Mouse (Mus musculus) brain, embryonic 18.5 days (tissue): ENCODE measurements at regions not wholly inside any gene's neighbourhood (a gene's known extent, or its start where the extent isn't known, plus 50 kb on each side); places are given as distances from the start of the nearest gene placed in this dataset.

Source experiments
- DNase-seq: peaks from one replicate; pipeline ENCODE4 v3.0.0-alpha.2; 2012; ENCODE audit warnings: low read depth, low spot score

GRCm38 (mm10) chr16:86812692-86813091, 541.3 kb upstream of the N6amt1 start:
- DNase-seq: no peak

DNA sequence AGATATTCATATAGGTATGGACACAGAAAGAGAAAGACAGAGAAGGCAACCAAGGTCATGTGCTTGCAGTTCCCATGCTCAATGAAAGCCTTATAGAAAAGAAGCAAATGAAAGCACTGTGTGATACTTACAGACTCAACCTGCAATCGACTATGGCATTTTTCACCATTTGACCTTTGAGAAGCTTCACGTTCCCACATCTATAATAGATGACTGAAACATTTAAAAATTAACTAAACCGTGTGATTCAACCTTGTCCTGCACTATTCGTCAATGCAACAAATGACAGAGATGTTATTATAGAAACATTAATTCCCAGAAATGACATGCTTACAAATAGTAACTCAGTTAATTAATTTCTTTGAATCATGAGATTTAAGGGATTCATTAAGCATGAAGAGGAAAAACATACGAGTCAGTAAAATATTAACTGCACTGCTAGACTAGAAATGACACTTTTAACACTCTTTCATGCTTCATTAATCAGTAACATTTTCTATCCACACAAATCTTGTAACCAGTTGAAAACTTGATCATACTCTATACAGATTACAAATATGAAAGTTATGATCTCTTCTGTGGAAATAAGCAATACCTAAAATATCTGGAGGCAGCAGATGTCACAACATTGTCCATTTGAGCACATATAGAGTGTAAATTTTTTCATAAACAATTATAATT, 545.2 kb upstream of the N6amt1 start:
- no peak for DNase-seq

DNA sequence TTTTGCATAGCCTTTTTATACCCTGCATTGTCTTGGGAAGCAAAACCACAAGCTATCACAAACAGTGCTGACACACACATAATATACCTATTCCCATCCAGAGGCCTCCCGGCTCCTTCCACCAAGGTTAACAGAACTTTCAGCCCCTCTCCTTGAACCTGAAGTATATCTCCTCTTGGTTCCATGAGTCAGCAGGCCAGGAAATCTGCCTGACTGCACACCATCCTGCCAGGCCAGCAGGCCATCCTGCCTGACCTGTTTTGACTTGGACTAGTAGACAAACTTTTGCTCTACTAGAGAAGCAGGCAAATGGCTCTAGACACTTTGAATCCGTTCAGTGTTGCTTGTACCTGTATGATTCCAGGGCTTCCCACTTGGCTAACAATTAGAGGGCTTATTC, 547.6 kb upstream of the N6amt1 start:
- no peak for DNase-seq

DNA sequence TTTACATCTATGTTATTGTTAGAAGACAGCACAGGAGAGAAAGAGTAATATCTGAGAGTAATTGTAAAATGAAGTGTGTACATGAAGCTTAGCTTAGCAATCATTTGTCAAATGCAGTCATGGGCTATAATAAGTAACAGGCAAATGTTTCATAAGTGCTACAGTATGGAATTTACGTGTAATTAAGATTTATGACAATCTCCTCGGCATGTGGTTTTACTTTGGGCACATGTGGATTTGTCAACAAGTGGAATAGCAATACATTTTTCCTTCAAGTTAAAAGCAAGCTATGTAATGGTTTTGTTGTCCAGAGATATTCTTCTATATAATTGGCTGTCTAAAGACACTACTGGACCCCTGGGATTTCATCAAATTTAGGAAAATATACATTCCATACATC, 577.9 kb upstream of the N6amt1 start:
- DNase-seq: no peak

DNA sequence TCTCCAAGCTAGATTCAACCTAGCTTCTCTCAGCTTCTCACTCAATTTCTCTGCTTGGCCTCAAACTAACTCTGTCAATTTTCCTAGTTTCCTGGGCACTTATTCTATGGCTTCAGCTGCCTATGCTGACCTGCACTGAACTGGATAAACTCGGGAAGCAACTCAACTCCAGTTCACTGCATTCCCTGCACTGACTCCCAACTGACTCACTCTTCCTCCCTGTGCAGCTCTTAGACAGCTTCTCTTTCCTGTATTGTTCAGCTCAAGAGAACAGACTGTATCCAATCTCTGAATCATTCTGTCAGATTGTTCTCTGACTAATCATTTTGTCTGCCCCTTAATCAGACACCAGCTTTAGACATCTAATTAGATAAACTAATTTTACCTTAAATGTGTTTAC, 581.4 kb upstream of the N6amt1 start:
- no peak for DNase-seq

DNA sequence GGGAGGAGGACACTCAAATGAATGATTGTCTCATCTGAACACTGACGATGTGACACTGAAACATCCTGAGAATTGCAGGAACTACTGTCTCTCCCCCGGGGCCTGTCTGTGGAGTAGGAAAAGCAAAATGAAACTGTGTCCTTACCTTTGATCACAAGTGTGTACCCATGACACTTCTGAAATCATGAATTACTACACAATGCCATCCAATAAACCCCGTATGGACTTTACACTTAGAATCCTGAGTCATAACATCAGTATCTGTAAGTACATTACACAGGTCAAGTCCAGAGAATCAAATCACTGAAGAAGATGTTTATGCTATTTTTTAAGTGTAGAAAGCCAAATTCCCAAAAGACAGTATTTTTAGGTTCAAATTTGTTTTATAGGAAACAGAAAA, 585.1 kb upstream of the N6amt1 start:
- DNase-seq: no peak

DNA sequence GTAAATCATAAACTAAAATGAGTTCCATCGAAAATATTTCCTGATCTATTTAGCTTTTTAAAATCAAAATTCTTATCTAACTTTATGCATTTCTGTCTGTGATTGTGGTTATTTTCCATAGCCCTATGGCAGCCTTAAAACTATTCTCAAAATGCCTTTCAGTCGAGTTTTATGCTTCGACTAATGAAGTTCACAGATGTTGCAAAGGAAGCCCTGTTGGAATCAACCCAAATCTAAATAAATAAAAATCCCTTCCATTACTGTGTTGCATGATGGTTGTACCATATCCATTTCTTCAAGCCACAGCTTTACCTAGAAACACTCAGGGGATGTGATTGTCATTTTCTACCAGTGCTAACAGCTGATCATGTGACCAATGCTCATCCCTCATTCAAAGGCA, 585.6 kb upstream of the N6amt1 start:
- DNase-seq: no peak

DNA sequence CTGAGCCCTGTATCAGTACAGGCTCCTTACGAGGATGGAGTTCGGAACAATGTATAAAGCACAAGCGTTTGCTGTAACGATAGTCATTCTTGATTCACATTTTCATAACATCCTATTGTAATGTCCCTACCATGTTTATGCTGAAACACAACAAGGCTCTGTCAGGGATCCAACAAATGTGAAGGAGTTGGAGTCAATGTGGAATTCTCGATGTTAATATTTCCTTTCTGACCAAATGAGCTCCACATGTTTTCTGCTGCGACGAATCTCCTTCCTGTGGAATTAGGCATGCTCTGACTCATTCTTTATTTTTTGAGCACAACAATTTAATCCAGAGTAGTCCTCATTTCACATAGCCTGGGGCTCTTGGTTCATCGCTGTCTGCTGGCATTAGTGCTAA, 588.0 kb upstream of the N6amt1 start:
- no peak for DNase-seq

DNA sequence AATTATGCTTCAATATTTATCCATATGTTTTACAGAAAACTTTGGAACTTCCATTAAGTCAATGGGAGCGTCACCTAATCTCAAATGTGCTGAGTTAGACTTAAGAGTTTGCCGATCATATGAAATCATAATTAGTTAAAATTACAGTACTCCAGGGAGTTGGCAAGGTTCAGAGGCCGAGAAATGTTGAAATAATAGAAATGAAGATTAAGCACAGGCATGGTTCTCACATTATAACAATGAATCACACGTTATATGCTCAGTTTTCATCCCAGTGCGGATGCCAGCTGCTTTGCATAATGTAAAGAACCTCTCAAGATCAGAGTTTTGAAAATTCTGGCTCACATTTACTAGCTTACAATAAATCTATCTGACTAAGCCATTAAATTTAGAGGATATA, 612.7 kb upstream of the N6amt1 start:
- no peak for DNase-seq

DNA sequence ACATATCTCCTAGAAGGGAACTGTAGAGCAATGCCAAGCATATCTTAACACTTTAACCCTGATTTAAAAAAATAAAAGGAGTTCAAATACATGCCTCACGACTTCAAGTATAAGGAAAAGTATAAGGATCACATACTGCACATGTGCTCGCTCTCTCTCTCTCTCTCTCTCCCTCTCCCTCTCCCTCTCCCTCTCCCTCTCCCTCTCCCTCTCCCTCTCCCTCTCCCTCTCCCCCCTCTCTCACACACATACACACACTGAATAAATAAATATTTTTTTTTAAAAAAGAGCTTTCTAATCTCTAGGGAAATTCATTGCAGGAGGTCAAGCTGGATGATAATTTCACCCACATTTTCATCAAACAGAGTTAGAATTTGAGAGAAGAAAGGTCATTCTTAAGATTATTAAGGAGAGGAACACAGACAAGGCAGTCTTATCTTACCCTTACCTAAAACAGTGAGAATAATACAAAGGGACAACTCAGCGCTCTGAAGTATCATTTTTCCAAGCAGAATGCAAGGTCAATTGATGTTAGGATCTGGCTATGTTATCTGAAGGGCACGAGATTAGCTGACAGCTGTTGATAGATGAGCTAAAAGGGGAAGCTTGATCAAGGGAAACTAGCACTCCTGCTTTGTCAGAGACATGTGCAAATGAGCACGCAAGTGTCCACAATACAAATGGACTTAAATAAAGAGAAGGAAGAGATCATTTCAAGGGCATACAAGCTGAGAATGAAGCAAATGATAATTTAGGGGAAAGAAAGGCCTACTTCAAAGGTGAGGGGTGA, 634.8 kb upstream of the N6amt1 start:
- DNase-seq: no peak

GRCm38 (mm10) chr16:86718353-86718752, 635.6 kb upstream of the N6amt1 start:
- DNase-seq: no peak

DNA sequence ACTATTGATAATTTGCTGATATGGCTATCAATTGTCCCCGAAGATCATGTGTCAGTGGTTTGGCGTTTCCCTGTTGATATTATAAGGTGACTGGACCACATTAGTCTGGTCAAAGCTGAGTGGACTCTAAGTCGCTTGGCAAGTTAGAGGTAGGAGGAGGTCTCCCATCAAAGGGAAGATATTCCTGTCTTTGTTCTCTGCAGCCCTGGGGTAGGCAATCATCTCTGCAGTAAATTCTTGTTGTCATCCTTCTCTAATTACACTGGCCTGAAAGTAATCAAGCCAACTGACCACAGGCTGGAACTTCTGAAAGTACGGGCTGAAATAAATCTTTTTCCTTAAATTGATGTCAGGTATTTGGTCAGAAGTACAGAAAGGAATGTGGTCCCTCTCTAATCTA, 652.3 kb upstream of the N6amt1 start:
- DNase-seq: no peak

GRCm38 (mm10) chr16:86694497-86694896, 659.5 kb upstream of the N6amt1 start:
- peak; percentile 34 for DNase-seq

DNA sequence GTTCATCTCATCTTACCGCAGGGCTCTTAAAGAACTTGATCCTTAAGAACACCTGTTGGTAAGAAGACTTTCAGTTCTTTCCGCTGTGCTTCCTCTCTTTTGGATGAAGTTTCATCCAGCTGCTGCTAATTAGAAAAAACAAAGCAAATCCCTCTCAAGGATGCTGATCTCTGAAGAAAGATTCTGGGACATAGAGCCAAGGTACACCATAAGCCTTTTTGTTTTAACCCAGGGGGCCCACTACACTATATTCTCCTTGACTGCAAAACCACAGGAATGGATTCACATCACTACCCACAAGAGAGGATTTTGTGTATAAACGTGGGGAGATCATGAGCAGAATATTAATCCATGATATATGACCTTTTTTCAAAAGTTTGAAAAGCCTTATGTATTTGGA, 694.8 kb upstream of the N6amt1 start:
- no peak for DNase-seq

- no peak for DNase-seq
These were observed 706.7 kb upstream of the N6amt1 start for GRCm38 (mm10) chr16:86647316-86647715.

- DNase-seq: no peak
These were observed 707.2 kb upstream of the N6amt1 start for GRCm38 (mm10) chr16:86646753-86647152.

DNA sequence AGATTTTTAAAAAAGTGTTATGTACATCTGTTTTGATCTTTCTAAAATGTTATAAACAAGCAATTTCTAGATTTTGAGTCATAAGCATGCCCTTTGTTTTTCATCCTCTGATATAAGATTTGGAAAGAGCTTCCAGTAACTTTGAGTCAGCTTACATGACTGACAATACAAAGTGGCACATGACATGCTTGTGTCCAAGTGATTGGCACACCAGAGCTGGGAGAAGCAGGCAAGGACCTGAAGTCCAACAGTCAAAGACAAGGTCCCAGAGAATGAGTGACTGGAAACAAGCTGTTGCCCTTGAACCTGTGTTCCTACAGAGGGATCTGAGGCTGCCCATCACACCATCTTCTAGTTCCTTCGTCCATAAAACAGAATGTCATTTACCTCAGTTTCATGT, 708.5 kb upstream of the N6amt1 start:
- DNase-seq: no peak

DNA sequence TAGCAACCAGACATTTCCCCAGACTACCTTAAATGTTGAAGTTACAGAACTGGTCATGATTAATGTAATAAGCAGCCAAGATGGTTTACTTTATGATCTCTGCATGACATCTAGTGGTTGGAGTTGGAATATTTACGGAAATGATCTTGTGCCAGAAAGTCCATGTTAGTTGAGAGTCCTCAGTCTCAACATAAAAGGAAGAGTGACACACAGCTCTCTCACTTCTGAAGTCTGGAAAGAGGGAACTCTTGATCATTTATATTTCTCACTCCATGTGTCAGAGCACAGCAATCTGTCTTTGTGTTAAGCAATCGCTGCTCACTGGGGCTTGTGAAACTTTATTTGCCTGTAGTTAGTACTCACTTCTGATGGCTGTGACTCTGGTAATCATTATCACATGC, 709.1 kb upstream of the N6amt1 start:
- DNase-seq: peak; percentile 73

DNA sequence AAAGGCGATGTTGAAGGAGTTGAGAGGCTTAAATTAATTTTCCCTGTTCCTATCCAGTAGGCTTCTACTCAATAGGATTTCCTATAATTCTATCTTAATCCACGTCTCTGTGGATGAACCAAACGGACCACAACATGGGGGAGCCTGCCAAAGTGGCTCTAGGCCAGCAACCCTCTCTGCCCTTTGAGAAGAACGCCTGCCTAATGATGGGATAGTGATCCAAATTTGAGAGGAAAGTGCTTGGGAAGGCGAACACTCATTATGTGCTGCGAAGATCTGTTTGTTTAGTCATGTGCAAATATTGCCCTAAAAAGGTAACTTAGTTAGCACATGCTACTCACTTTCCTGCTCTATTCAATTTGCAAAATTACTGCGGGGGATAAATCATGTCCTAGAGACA, 702.5 kb upstream of the Adamts5 start:
- no peak for DNase-seq

DNA sequence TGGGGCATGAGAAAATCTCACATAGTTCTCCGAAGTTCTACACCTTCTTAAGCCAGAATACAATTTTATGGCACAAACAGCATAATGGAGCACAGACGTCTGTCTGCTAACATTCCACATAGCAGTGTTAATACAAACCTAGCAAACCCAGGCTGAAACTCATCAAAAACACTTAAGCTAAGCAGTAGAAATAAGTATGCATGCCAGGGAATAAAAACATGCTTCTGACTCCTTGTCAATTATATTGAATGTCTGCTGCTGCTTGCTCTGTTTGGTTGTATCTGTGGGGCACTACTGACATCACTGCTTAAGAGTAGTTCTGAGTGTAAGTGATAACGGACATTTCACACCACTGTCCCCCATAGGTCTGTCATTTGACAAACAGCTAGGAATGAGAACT, 693.4 kb upstream of the Adamts5 start:
- DNase-seq: no peak

GRCm38 (mm10) chr16:86586044-86586443, 684.4 kb upstream of the Adamts5 start:
- DNase-seq: no peak

DNA sequence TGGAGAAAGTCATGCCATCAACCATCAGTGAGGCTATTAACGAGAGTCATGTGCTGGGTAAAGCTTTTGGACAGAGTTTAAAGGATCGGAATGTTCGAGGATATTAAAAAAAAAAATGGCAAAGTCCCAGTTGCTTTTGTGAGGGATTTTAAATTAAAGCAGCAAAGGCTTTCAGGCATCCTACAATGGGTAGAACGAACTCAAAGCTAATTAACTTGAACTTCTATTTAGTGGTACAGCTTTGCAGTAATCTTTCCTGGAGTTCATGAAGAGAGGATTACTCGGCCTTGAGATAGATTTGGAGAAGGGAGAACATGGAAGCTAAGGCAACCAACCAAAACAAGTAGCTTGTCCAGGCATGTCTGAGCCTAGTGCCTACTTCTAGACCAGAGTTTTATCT, 676.7 kb upstream of the Adamts5 start:
- DNase-seq: no peak

GRCm38 (mm10) chr16:86547465-86548043, 645.9 kb upstream of the Adamts5 start:
- DNase-seq: no peak
